Mouse (Mus musculus): Measurements from ENCODE around the gene Ablim1.

DNA sequence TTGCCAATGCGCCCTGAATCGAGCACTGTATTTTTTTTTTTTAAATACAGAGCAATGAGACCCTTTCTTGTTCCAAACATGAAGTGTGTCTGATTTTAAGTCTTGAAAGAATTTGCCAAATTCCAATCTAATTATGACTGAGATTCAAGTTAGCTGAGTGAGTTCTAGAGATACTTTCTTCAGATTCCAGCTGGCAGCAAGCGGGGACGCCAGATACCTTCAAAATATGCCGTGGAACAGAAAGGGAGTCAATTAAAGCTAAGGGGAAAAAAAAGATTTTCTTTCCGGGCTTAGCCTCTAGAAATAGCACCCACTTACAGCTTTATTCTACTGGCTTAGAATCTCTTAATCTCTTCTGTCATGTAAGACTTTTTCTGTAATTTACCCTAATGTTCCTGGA, 77.2 kb downstream of the Ablim1 start:
- TF ChIP-seq CTCF (IDR thresholded peaks at IDR 0.05): no peak
- TF ChIP-seq EP300 (IDR thresholded peaks at IDR 0.05; ENCODE audit: insufficient read depth, low read depth, low read length): no peak
- TF ChIP-seq POLR2A (IDR thresholded peaks at IDR 0.05; ENCODE audit: insufficient read depth, low read depth, low read length): no peak

Measured in heart, adult 2 months (tissue).